Mouse (Mus musculus): Measurements from ENCODE around the gene Xrn2. TPM values are rescaled to one million over a fixed set of nuclear protein-coding genes. Genes with fewer than 3 reads are reported as not detected.
"Not testable (repeated sequence)": the region's sequence is repeated elsewhere in the genome, so short reads cannot be mapped to it uniquely, and the experiment has no call there.

Xrn2 gene
- polyA plus RNA-seq, 1 experiment from 2014 or later = 112 TPM

DNA sequence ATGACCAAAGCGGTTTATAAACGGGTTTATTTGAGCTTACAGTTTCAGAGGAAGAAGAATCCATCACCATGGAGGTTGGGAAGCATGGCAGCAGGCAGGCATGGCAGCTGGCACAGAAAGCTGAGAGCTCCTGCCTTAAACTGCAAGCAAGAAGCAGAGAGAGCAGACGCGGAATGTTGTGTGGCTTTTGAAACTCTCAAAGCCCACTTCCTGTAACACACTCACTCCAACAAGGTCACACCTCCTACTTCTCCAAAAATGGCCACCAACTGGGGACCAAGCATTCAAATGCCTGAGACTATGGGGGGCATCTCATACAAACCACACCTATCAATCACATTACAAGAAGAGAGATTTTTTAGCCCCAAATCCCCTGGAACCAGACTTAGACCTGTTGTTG lies 2.7 kb upstream of the Xrn2 start:
- H3K27ac ChIP-seq (replicated peaks; ENCODE audit: low read depth, low read length) = no peak overlapping the region
- no peak overlapping the region for H3K4me3 ChIP-seq (ENCODE audit: low read depth, low read length)
- H3K4me2 ChIP-seq (ENCODE audit: low read depth, severe bottlenecking) = no peak overlapping the region
- 0 out of 2 replicates have a peak, but pooled peaks cover 5% of the 10 kb centered on the region for H3K4me1 ChIP-seq (ENCODE audit: control insufficient read depth, insufficient read depth, low read length)
- ATAC-seq (ENCODE audit: insufficient number of reproducible peaks, low FRiP score, low TSS enrichment, low read depth) (no peak), DNase-seq (ENCODE audit: low spot score) (no peak)
- no peaks in the 10 kb centered on the region for H3K9me3 ChIP-seq (ENCODE audit: control insufficient read depth, low read length)
- H3K27me3 ChIP-seq (ENCODE audit: control insufficient read depth, insufficient read depth, low read length) = no peaks in the 10 kb centered on the region
- no peak overlapping the region for H3K9ac ChIP-seq (ENCODE audit: low read length)
- 93% methylated on average over 4 of the region's 4 CpGs for WGBS
- no peaks in the 10 kb centered on the region for H3K36me3 ChIP-seq (ENCODE audit: control insufficient read depth, insufficient read depth, low read length)

DNA sequence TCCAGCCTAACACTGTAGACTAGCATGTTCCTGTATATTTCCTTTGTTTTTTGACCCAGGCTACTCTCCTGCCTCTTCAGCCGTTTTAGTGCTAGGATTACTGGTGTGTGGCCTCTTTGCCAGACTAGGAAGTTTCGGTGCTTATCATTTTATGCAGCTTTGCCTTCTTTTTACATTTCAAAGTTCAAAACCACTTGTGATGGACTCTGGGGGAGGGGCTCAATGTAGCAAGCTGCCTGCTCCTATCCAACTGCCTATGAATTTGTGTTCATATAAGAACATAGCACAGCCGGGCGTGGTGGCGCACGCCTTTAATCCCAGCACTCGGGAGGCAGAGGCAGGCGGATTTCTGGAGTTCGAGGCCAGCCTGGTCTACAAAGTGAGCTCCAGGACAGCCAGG lies 1.8 kb upstream of the Xrn2 start:
- Histone ChIP-seq H3K27me3 (ENCODE audit: control insufficient read depth, insufficient read depth, low read length) (no peaks in the 10 kb centered on the region), H3K4me3 (ENCODE audit: low read depth, low read length) (no peak overlapping the region), H3K9ac (ENCODE audit: low read length) (no peak overlapping the region), H3K27ac (replicated peaks; ENCODE audit: low read depth, low read length) (no peak overlapping the region), H3K36me3 (ENCODE audit: control insufficient read depth, insufficient read depth, low read length) (no peaks in the 10 kb centered on the region), H3K9me3 (ENCODE audit: control insufficient read depth, low read length) (no peaks in the 10 kb centered on the region), H3K4me2 (ENCODE audit: low read depth, severe bottlenecking) (no peak overlapping the region), H3K4me1 (ENCODE audit: control insufficient read depth, insufficient read depth, low read length) (0 out of 2 replicates have a peak, but pooled peaks cover 5% of the 10 kb centered on the region)
- no peak for DNase-seq (ENCODE audit: low spot score)
- 96% methylated on average over 9 of the region's 9 CpGs for WGBS
- ATAC-seq (ENCODE audit: insufficient number of reproducible peaks, low FRiP score, low TSS enrichment, low read depth) = no peak

DNA sequence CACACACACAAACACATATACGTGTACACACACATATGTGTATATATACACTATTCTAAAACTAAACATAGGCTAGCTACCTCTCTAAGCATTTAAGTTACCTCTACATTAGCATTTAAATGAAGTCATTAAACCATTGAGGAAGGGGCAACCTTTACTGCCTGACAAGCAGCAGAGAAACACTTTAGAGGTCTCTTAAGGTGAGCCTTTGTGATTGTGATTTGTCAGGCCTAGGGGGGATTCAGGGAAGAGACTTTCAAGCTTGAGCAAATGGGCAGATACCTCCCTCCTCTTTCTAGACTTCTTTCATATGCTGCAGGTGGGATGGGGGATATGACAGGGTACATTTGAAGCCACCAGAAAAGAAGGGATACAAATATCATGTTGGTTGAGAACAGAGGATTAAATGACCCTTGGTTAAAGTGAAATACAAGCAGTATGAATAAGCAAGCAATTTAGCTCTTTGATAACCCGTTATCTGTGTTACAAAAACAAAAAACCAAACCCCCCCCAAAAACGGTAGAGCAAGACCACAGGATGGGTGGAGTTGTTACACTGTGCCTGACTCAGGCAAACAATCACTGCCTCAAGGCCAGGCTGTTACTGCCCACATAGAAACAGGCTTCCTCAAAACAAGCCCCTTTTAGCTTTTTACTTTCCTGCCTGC lies 1.2 kb upstream of the Xrn2 start:
- no peak for ATAC-seq (ENCODE audit: insufficient number of reproducible peaks, low FRiP score, low TSS enrichment, low read depth)
- Histone ChIP-seq H3K9me3 (ENCODE audit: control insufficient read depth, low read length) (no peaks in the 10 kb centered on the region), H3K27ac (replicated peaks; ENCODE audit: low read depth, low read length) (peak overlapping the region; percentile 88; the same call in 1 of the 2 replicates), H3K4me2 (ENCODE audit: low read depth, severe bottlenecking) (peak overlapping the region; percentile 66), H3K36me3 (ENCODE audit: control insufficient read depth, insufficient read depth, low read length) (no peaks in the 10 kb centered on the region), H3K9ac (ENCODE audit: low read length) (peak overlapping the region; percentile 88), H3K4me1 (ENCODE audit: control insufficient read depth, insufficient read depth, low read length) (0 out of 2 replicates have a peak, but pooled peaks cover 5% of the 10 kb centered on the region), H3K27me3 (ENCODE audit: control insufficient read depth, insufficient read depth, low read length) (no peaks in the 10 kb centered on the region), H3K4me3 (ENCODE audit: low read depth, low read length) (peak overlapping the region; percentile 66)
- no peak for DNase-seq (ENCODE audit: low spot score)
- WGBS = 79% methylated on average over 3 of the region's 3 CpGs

DNA sequence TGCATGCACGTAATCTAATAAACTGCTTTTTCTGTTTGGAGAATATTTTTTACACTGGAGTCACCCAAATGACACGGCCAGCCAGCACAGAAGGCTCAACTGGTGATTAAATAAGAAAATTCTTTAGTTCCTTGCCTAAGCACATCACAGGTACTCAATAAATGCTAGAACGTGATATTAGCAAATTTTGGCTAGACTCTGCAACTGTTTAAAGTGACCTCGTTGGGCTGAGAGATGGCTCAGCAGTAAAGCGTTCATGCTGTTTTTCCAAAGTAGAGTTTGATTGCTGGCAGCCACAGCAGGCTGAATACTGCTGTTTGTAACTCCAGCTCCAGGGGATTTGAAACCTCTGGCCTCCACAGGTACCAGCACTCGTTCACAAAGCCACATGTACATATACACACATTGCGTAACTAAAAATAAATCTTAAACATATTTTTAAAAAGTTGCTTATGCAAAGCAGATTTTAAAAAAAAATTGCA lies 614 bp upstream of the Xrn2 start:
- Histone ChIP-seq H3K27ac (replicated peaks; ENCODE audit: low read depth, low read length) (peak overlapping the region; percentile 88), H3K9ac (ENCODE audit: low read length) (peak overlapping the region; percentile 88), H3K4me1 (ENCODE audit: control insufficient read depth, insufficient read depth, low read length) (0 out of 2 replicates have a peak, but pooled peaks cover 5% of the 10 kb centered on the region), H3K9me3 (ENCODE audit: control insufficient read depth, low read length) (no peaks in the 10 kb centered on the region), H3K4me2 (ENCODE audit: low read depth, severe bottlenecking) (peak overlapping the region; percentile 66), H3K4me3 (ENCODE audit: low read depth, low read length) (peak overlapping the region; percentile 66), H3K27me3 (ENCODE audit: control insufficient read depth, insufficient read depth, low read length) (no peaks in the 10 kb centered on the region), H3K36me3 (ENCODE audit: control insufficient read depth, insufficient read depth, low read length) (no peaks in the 10 kb centered on the region)
- ATAC-seq (ENCODE audit: insufficient number of reproducible peaks, low FRiP score, low TSS enrichment, low read depth) (no peak), DNase-seq (ENCODE audit: low spot score) (no peak)
- 49% methylated on average over 7 of the region's 7 CpGs for WGBS

DNA sequence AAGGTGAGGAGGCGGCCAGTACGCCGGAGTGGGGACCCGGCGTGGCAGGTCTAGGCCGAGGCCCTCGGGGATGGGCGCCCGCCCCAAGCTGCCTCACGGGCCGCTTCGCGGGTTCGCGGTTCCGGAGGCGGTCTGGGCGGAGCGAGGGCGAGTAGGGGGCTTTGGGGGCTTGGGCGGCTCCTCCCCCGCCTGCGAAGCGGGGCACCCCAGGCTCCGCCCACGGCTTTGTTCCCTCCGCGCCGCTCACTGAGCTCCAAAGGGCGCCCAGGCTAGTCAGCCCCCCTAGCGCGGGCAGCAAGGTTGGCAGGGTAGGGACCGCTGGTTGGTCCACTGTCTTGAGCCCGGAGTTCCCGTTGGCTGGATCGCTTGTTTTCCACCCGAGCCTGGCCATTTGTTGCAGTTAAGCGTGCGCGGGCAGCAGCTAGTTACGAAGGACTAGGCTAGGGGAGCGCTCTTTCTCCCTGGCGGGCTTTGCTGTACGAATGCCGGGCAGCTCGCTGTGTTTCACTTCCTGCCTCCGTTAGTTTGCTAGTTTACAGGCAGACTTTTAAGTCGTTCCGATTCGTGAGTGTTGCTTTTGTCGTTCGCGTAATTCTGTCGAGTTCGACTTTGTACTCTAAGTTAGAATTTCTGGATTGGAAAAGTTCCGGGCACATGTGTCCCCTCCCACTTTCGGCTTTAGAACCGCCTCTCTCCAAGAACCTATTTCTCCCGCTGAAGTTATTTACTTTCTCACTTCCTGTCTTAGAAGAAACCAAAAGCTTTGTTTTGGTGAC lies 586 bp downstream of the Xrn2 start:
- WGBS = under 1% methylated on average over 58 of the region's 59 CpGs
- DNase-seq (ENCODE audit: low spot score) (peak; percentile 92), ATAC-seq (ENCODE audit: insufficient number of reproducible peaks, low FRiP score, low TSS enrichment, low read depth) (peak; percentile 95)
- H3K27me3 ChIP-seq (ENCODE audit: control insufficient read depth, insufficient read depth, low read length) = no peaks in the 10 kb centered on the region
- peak overlapping the region; percentile 88 for H3K27ac ChIP-seq (replicated peaks; ENCODE audit: low read depth, low read length)
- H3K4me2 ChIP-seq (ENCODE audit: low read depth, severe bottlenecking) = peak overlapping the region; percentile 66
- peak overlapping the region; percentile 66 for H3K4me3 ChIP-seq (ENCODE audit: low read depth, low read length)
- 0 out of 2 replicates have a peak, but pooled peaks cover 5% of the 10 kb centered on the region for H3K4me1 ChIP-seq (ENCODE audit: control insufficient read depth, insufficient read depth, low read length)
- peak overlapping the region; percentile 88 for H3K9ac ChIP-seq (ENCODE audit: low read length)
- no peaks in the 10 kb centered on the region for H3K9me3 ChIP-seq (ENCODE audit: control insufficient read depth, low read length)
- H3K36me3 ChIP-seq (ENCODE audit: control insufficient read depth, insufficient read depth, low read length) = no peaks in the 10 kb centered on the region

DNA sequence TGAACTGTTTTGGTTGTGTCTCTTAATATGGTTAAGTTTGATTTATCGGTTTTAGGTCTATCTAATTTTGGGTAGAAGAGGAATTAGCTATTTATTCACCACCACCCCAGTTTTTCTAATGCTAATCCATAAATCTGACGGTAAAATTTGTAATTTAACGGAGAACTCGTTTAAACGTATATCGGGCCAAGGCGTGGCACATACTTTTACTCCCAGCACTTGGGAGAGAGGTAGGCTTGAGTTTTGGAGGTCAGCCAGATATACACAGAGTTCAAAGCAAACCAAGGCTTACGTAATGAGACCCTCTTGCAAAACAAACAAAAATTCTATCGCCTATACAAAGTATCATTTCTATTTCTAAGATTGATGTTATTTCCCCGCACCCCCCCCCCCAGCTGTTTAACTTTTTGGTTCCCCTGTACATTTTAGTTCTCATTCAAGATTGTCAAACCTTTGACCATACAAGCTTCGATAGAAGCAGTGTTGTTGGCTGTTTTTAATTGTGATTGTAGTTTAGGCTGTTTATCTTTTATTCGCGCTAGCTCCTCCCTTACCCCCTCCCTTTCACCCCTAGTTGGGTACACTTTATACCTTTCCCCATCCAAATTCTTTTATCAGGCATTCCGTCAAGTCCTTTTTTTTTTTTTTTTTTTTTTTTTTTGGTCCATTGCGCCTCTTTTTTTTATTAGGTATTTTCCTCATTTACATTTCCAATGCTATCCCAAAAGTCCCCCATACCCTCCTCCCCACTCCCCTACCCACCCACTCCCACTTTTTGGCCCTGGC lies 1.5 kb downstream of the Xrn2 start:
- H3K4me2 ChIP-seq (ENCODE audit: low read depth, severe bottlenecking) = peak overlapping the region; percentile 66
- ATAC-seq (ENCODE audit: insufficient number of reproducible peaks, low FRiP score, low TSS enrichment, low read depth) = no peak
- no peaks in the 10 kb centered on the region for H3K36me3 ChIP-seq (ENCODE audit: control insufficient read depth, insufficient read depth, low read length)
- peak overlapping the region; percentile 66 for H3K4me3 ChIP-seq (ENCODE audit: low read depth, low read length)
- WGBS = 28% methylated on average over 15 of the region's 15 CpGs
- H3K9ac ChIP-seq (ENCODE audit: low read length) = peak overlapping the region; percentile 88
- no peak overlapping the region; the same call in 1 of the 2 replicates for H3K27ac ChIP-seq (replicated peaks; ENCODE audit: low read depth, low read length)
- H3K27me3 ChIP-seq (ENCODE audit: control insufficient read depth, insufficient read depth, low read length) = no peaks in the 10 kb centered on the region
- 0 out of 2 replicates have a peak, but pooled peaks cover 5% of the 10 kb centered on the region for H3K4me1 ChIP-seq (ENCODE audit: control insufficient read depth, insufficient read depth, low read length)
- no peaks in the 10 kb centered on the region for H3K9me3 ChIP-seq (ENCODE audit: control insufficient read depth, low read length)
- no peak for DNase-seq (ENCODE audit: low spot score)

DNA sequence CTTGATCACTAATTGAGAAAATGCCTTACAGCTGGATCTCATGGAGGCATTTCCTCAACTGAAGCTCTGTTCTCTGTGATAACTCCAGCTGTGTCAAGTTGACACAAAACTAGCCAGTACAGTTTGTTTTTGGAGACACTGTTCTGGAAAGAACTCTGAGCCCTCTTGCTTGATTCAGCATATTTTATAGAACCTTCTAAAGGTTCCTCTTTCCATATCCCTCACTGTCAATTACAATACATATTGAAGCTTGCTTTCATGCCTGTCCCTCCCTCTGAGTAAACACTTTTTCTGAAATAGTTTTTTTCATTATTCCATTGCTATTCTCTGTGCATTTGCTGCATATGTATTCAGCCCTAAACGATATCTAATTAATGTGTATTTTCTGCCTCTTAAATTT lies 9.2 kb downstream of the Xrn2 start:
- DNase-seq (ENCODE audit: low spot score); H3K9me3 ChIP-seq (ENCODE audit: control insufficient read depth, low read length); H3K9ac ChIP-seq (ENCODE audit: low read length); ATAC-seq (ENCODE audit: insufficient number of reproducible peaks, low FRiP score, low TSS enrichment, low read depth); H3K36me3 ChIP-seq (ENCODE audit: control insufficient read depth, insufficient read depth, low read length); H3K4me2 ChIP-seq (ENCODE audit: low read depth, severe bottlenecking); H3K27ac ChIP-seq (replicated peaks; ENCODE audit: low read depth, low read length); H3K4me3 ChIP-seq (ENCODE audit: low read depth, low read length); H3K27me3 ChIP-seq (ENCODE audit: control insufficient read depth, insufficient read depth, low read length); H3K4me1 ChIP-seq (ENCODE audit: control insufficient read depth, insufficient read depth, low read length): not testable (repeated sequence)
- 92% methylated on average over 1 of the region's 1 CpGs for WGBS

DNA sequence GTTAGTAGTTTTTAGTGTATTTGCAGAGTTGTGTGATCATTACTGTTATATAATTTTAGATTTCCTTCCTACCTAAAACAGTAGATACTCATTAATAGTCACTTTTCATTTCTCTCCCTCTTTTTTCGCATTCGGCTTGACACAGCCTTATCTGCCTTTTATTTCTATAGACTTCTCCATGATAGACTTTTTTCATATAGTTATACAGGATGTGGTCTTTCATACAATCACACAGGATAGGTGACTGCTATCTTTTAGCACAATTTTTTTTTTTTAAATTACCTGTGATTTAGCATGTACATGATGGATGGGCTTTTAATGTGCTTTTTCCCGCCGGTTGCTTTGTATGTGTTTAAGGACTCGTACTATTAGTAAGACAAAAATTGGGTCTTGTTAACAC lies 10.3 kb downstream of the Xrn2 start:
- H3K4me1 ChIP-seq (ENCODE audit: control insufficient read depth, insufficient read depth, low read length) = no peaks in the 10 kb centered on the region
- H3K27me3 ChIP-seq (ENCODE audit: control insufficient read depth, insufficient read depth, low read length) = no peaks in the 10 kb centered on the region
- no peak overlapping the region for H3K4me2 ChIP-seq (ENCODE audit: low read depth, severe bottlenecking)
- H3K36me3 ChIP-seq (ENCODE audit: control insufficient read depth, insufficient read depth, low read length) = no peaks in the 10 kb centered on the region
- H3K9me3 ChIP-seq (ENCODE audit: control insufficient read depth, low read length) = no peaks in the 10 kb centered on the region
- H3K9ac ChIP-seq (ENCODE audit: low read length) = no peak overlapping the region
- no peak overlapping the region for H3K4me3 ChIP-seq (ENCODE audit: low read depth, low read length)
- WGBS = 94% methylated on average over 5 of the region's 5 CpGs
- no peak overlapping the region for H3K27ac ChIP-seq (replicated peaks; ENCODE audit: low read depth, low read length)
- DNase-seq (ENCODE audit: low spot score) (no peak), ATAC-seq (ENCODE audit: insufficient number of reproducible peaks, low FRiP score, low TSS enrichment, low read depth) (no peak)

All from limb, embryonic 11.5 days (tissue).